Mouse (Mus musculus) heart, embryonic 16.5 days (tissue): ENCODE data around the gene Cep164. TPM values are rescaled to one million over a fixed set of nuclear protein-coding genes. Genes with fewer than 3 reads are reported as not detected.

Experiments
- ATAC-seq: fragments of 200-750 bp; cut with Nextera tagmentation; replicated peaks from 2 replicates; pipeline ENCODE4 v1.8.0; 2017; ENCODE audit warnings: moderate number of reproducible peaks; ENCODE audit not compliant: insufficient read depth, low FRiP score; ENCODE audit errors: extremely low read depth
- H3K27ac ChIP-seq: fragments of 300-500 bp; sonication (generic); 2 replicates; pipeline ENCODE4 v1.5.1; 2014; ENCODE audit warnings: mild to moderate bottlenecking, low read length, control low read depth, moderate library complexity
- H3K27me3 ChIP-seq: fragments of 300-500 bp; sonication (generic); 2 replicates; pipeline ENCODE4 v1.6.1; 2014; ENCODE audit warnings: low read length, mixed read lengths; ENCODE audit not compliant: control insufficient read depth, insufficient read depth
- H3K36me3 ChIP-seq: fragments of 300-500 bp; sonication (generic); 2 replicates; pipeline ENCODE4 v1.6.1; 2014; ENCODE audit not compliant: control insufficient read depth, insufficient read depth
- H3K4me1 ChIP-seq: fragments of 300-500 bp; sonication (generic); 2 replicates; pipeline ENCODE4 v1.6.1; 2014; ENCODE audit warnings: low read length, mixed read lengths; ENCODE audit not compliant: control insufficient read depth, insufficient read depth
- H3K4me2 ChIP-seq: fragments of 300-500 bp; sonication (generic); 2 replicates; pipeline ENCODE4 v1.6.1; 2014; ENCODE audit warnings: low read depth, mild to moderate bottlenecking, control low read depth, low read length
- H3K4me3 ChIP-seq: fragments of 300-500 bp; sonication (generic); 2 replicates; pipeline ENCODE4 v1.5.1; 2014; ENCODE audit warnings: mild to moderate bottlenecking, control low read depth, low read length
- H3K9ac ChIP-seq: fragments of 300-500 bp; sonication (generic); 2 replicates; pipeline ENCODE4 v1.6.1; 2014; ENCODE audit warnings: low read length, control low read depth
- H3K9me3 ChIP-seq: fragments of 300-500 bp; sonication (generic); replicated peaks from 2 replicates; pipeline ENCODE4 v1.6.1; 2016; ENCODE audit warnings: low read length; ENCODE audit not compliant: control insufficient read depth
- WGBS: fragments of 180-500 bp; shearing (Covaris S2); extraction: QIAGEN DNeasy Blood & Tissue Kit; methylation state at CpG from one replicate; pipeline ENCODE4 v1.1.7; 2014; 5-methylcytosine and 5-hydroxymethylcytosine counted together
- polyA plus RNA-seq: library from polyadenylated mRNA; unstranded; fragments of >200 nt; fragmentation: Nextera tagmentation; extraction: Ambion mirVana; gene quantifications from 2 replicates; pipeline ENCODE4 v1.2.1, GENCODE M21; 2015

Cep164 gene
- 14.3 and 14.7 TPM in 2 replicates for polyA plus RNA-seq

DNA sequence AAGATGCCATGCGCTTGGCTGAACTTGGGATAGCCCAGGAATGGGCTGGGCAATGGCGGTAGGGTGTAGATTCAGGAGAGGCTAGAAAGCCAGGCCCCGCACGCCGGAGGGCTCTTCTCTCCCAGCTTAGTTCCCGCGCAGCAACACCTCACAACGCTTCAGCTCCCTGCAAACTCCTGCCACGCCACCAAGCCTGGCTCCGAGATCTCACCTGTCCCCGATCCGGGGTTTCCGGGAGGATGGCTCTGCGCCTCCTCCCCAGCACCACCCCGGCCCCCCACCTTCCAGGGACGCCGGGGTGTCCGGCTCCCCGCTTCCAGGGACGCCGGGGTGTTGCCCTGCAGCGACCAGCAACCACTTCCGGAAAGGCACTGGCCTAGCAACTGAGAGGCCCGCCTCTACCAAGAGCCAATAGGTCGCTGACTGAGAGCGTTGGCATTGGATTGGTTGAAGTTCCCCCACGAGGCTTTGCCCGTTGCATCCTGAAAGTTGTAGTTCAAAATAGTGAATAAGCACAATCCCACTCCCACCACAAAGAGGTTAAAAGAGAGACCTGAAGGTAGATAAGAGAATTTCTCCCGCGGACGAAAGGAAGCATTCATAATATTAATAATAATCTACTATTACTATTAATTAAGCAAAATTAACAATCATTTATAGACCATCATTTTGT lies at the start of gene Cep164:
Gene Cep164, minus strand, starts transcription at position 401 of the 673 bp plus-strand sequence.
- H3K36me3 ChIP-seq, result no peaks in the 10 kb centered on the region
- H3K9me3 ChIP-seq, result peaks cover 8% of the 10 kb centered on the region
- peak within 1 kb of the TSS; percentile 61 for H3K4me3 ChIP-seq
- peak; percentile 96 for ATAC-seq
- WGBS, result under 1% methylated on average over 31 of the region's 31 CpGs
- peak within 1 kb of the TSS; percentile 61 for H3K9ac ChIP-seq
- H3K27me3 ChIP-seq, result no peaks in the 10 kb centered on the region
- peaks cover 9% of the 10 kb centered on the region; the same call in 1 of the 2 replicates for H3K4me1 ChIP-seq
- peak within 1 kb of the TSS; percentile 58 for H3K27ac ChIP-seq
- H3K4me2 ChIP-seq, result peak within 1 kb of the TSS; percentile 76

DNA sequence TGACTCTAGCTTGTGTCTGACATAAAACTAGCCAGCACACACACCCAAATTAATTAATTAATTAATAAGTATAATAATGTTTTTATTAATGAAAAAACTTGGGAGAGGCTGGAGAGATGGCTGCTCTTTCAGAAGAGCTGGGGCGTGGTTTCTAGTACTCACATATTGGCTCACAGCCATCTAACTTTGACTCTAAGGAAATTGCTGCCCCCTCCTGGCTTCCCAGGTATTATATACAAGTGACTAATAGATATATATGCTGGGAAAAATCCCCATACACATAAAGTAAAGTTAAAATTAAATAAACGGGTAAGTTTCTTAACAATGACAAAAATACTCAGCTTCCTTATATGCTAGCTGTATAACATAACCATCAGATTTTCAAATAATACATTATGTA lies 49.4 kb upstream of the Cep164 start:
- no peak for ATAC-seq
- no peak overlapping the region for H3K27ac ChIP-seq
- H3K36me3 ChIP-seq, result peaks cover 23% of the 10 kb centered on the region
- H3K27me3 ChIP-seq, result no peaks in the 10 kb centered on the region
- no peaks in the 10 kb centered on the region for H3K9me3 ChIP-seq
- H3K9ac ChIP-seq, result no peak overlapping the region
- H3K4me3 ChIP-seq, result no peak overlapping the region
- no peaks in the 10 kb centered on the region for H3K4me1 ChIP-seq
- 50% methylated on average over 2 of the region's 2 CpGs for WGBS
- no peak overlapping the region for H3K4me2 ChIP-seq

- H3K9me3 ChIP-seq, result no peaks in the 10 kb centered on the region
- H3K27ac ChIP-seq, result no peak overlapping the region
- no peak overlapping the region for H3K4me3 ChIP-seq
- peaks cover 55% of the 10 kb centered on the region for H3K36me3 ChIP-seq
- no peaks in the 10 kb centered on the region for H3K27me3 ChIP-seq
- H3K4me1 ChIP-seq, result no peaks in the 10 kb centered on the region
- 83% methylated on average over 3 of the region's 3 CpGs for WGBS
- no peak for ATAC-seq
- H3K4me2 ChIP-seq, result no peak overlapping the region
- no peak overlapping the region for H3K9ac ChIP-seq
Observed at GRCm38 (mm10) chr9:45870265-45870664, 41.8 kb upstream of the Cep164 start.

DNA sequence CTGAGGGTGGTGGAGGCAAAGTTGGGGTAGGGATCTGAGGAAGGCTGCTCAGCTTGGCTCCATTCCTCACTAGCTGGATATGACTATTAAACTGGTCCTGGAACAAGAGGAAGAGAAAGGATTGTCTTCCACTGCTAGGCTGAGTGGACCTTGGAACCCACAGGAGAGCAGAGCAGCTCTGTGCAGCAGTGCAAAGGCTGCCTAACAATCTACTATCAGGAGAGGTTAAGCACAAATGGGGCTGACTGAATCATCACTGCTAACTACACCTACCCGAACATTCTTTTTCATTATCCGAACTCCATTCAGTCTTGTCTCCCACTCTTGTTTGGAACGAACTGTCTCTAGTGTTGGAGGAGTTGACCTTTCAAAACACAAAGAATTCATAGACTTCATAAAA lies 40.7 kb upstream of the Cep164 start:
- H3K4me1 ChIP-seq, result no peaks in the 10 kb centered on the region
- no peak overlapping the region for H3K4me3 ChIP-seq
- no peak overlapping the region for H3K27ac ChIP-seq
- H3K9me3 ChIP-seq, result no peaks in the 10 kb centered on the region
- H3K36me3 ChIP-seq, result peaks cover 63% of the 10 kb centered on the region
- H3K4me2 ChIP-seq, result no peak overlapping the region
- no peaks in the 10 kb centered on the region for H3K27me3 ChIP-seq
- WGBS, result 91% methylated on average over 3 of the region's 3 CpGs
- H3K9ac ChIP-seq, result no peak overlapping the region
- no peak for ATAC-seq

DNA sequence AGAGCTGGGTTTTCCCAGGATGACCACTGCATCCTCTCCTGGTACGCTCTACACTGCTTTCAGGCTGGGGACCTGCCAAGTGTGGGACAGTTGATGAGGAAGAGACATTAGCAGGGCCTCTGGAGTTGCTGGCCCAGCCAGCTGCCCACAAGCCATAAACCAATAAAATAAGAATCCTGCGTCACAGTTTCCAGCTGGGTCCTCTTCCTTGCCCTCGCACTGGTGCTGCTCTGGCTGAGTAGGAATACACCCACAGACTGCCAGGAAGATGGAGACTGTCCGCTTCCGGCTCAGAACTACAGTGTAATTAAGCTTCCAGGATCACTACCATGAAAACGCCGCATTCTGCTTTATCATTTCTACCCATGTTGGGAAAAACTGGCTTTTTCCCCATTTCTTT lies 33.3 kb upstream of the Cep164 start:
- Histone ChIP-seq H3K9ac (no peak overlapping the region), H3K27me3 (no peaks in the 10 kb centered on the region), H3K9me3 (no peaks in the 10 kb centered on the region), H3K4me2 (no peak overlapping the region), H3K27ac (no peak overlapping the region), H3K36me3 (peaks cover 74% of the 10 kb centered on the region), H3K4me1 (no peaks in the 10 kb centered on the region), H3K4me3 (no peak overlapping the region)
- ATAC-seq, result no peak
- 93% methylated on average over 7 of the region's 7 CpGs for WGBS

DNA sequence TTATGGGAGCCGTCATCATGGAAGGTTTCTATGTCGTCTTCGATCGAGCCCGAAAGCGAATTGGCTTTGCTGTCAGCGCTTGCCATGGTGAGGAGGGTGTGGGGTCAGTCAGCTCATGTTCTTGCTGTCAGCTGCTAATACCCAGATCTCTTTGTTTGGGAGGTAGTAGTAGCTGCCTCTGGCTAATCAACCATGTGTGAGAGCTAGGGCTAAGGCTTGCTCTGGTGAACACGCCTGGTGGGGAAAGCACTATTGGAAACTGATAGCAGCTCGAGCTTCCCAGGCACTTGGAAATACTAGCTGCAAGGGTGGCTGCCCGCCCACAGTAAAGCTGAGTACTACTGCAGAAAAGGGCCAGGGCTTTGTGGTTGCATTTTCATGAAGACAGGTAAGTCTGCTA lies 30.9 kb upstream of the Cep164 start:
- Histone ChIP-seq H3K4me1 (no peaks in the 10 kb centered on the region), H3K4me2 (no peak overlapping the region), H3K4me3 (no peak overlapping the region), H3K27ac (no peak overlapping the region), H3K9me3 (no peaks in the 10 kb centered on the region), H3K36me3 (peaks cover 66% of the 10 kb centered on the region), H3K27me3 (no peaks in the 10 kb centered on the region), H3K9ac (no peak overlapping the region)
- ATAC-seq, result no peak
- 86% methylated on average over 10 of the region's 10 CpGs for WGBS

- Histone ChIP-seq H3K27ac (no peak overlapping the region), H3K9ac (no peak overlapping the region), H3K9me3 (no peaks in the 10 kb centered on the region), H3K4me3 (no peak overlapping the region), H3K4me1 (peaks cover 23% of the 10 kb centered on the region), H3K27me3 (no peaks in the 10 kb centered on the region), H3K4me2 (no peak overlapping the region), H3K36me3 (peaks cover 30% of the 10 kb centered on the region)
- 59% methylated on average over 1 of the region's 1 CpGs for WGBS
- ATAC-seq, result no peak
Observed at GRCm38 (mm10) chr9:45854136-45854535, 25.6 kb upstream of the Cep164 start.

DNA sequence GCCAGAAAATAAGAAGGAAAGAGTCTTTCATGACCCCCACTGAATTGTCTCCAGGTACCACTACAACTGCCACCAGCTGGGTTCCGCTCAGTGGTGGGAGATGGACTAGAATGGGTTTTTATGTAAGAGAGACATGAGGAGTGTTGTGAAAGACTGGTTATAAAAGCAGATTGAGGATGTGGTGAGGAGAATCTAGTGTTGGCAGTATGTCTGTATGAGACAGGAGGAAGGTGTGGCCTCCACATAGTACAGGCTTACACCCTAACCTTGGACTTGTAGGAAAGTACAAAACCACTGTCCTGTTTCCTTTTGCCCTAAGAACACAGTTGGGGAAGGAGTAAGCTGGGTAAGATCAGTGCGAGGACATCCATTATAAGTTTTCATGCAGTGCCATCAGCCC lies 25.2 kb upstream of the Cep164 start:
- H3K4me3 ChIP-seq, result no peak overlapping the region
- 93% methylated on average over 2 of the region's 2 CpGs for WGBS
- peaks cover 25% of the 10 kb centered on the region for H3K36me3 ChIP-seq
- no peak overlapping the region for H3K27ac ChIP-seq
- H3K4me1 ChIP-seq, result peaks cover 27% of the 10 kb centered on the region
- no peak overlapping the region for H3K9ac ChIP-seq
- ATAC-seq, result no peak
- no peaks in the 10 kb centered on the region for H3K27me3 ChIP-seq
- no peak overlapping the region for H3K4me2 ChIP-seq
- no peaks in the 10 kb centered on the region for H3K9me3 ChIP-seq

GRCm38 (mm10) chr9:45851776-45852175 lies 23.3 kb upstream of the Cep164 start:
- H3K36me3 ChIP-seq, result peaks cover 9% of the 10 kb centered on the region
- no peak for ATAC-seq
- H3K9ac ChIP-seq, result no peak overlapping the region
- H3K27me3 ChIP-seq, result no peaks in the 10 kb centered on the region
- 92% methylated on average over 2 of the region's 2 CpGs for WGBS
- no peak overlapping the region for H3K4me3 ChIP-seq
- no peak overlapping the region for H3K27ac ChIP-seq
- peaks cover 32% of the 10 kb centered on the region for H3K4me1 ChIP-seq
- H3K9me3 ChIP-seq, result no peaks in the 10 kb centered on the region
- H3K4me2 ChIP-seq, result no peak overlapping the region
